In the genomic region with DNA sequence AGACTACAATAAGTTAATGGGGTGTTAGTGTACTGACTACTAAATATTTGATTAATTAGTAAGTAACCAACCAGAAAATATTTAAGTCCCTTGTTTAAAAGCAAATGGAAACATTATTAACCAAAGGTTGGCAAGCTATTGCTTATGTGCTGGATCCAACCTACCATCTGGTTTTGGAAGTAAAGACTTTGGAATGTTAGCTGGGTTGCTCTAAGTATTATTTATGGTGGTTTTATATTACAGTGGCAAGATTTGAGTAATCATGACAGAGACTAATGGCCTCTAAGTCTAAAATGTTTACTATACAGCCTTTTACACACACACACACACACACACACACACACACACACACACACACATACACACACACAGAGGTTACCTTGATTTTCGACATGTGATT, we compare ENCODE assay signal across 31 mouse cellular contexts.
"Had no signal": no experiment of that assay in that cellular context is flagged by ENCODE, and none has a peak within 500 bp of the region (broad histone marks: within the 10 kb centered on the region; RNA-seq: fewer than 3 reads in every experiment).

No protein-coding gene starts in this region.

- H3K36me3 ChIP-seq: limb, embryonic 10.5 days; limb, embryonic 12.5 days; limb, embryonic 13.5 days; limb, embryonic 15.5 days; liver, embryonic 12.5 days; liver, embryonic 13.5 days; liver, embryonic 15.5 days; lung, embryonic 15.5 days; midbrain, embryonic 10.5 days; midbrain, embryonic 12.5 days; midbrain, embryonic 13.5 days; midbrain, embryonic 15.5 days; neural tube, embryonic 12.5 days; neural tube, embryonic 13.5 days had no signal

- DNase-seq: left cerebral cortex, postnatal 4 days; liver; liver, embryonic 13.5 days; liver, postnatal 0 days; lung, adult 18-20 months; lung, adult 2 months; lung, embryonic 14.5 days; lung, postnatal 10 days; lung, postnatal 14 days; lung, postnatal 36 days; lung, postnatal 4 days; midbrain, embryonic 14.5 days had no signal

- H3K4me2 ChIP-seq: limb, embryonic 12.5 days; limb, embryonic 13.5 days; limb, embryonic 15.5 days; liver, embryonic 11.5 days; liver, embryonic 12.5 days; liver, embryonic 13.5 days; liver, embryonic 15.5 days; lung, embryonic 14.5 days; lung, embryonic 15.5 days; midbrain, embryonic 11.5 days; midbrain, embryonic 12.5 days; midbrain, embryonic 13.5 days; midbrain, embryonic 15.5 days; neural tube, embryonic 12.5 days; neural tube, embryonic 13.5 days had no signal

- H3K27me3 ChIP-seq: limb, embryonic 12.5 days; limb, embryonic 13.5 days; limb, embryonic 15.5 days; liver, embryonic 12.5 days; liver, embryonic 13.5 days; liver, embryonic 15.5 days; lung, embryonic 15.5 days; megakaryocyte, embryonic 14.5 days; midbrain, embryonic 12.5 days; midbrain, embryonic 13.5 days; midbrain, embryonic 15.5 days; neural tube, embryonic 12.5 days; neural tube, embryonic 13.5 days had no signal

- H3K27ac ChIP-seq: limb, embryonic 10.5 days; limb, embryonic 12.5 days; limb, embryonic 13.5 days; limb, embryonic 15.5 days; liver, embryonic 12.5 days; liver, embryonic 13.5 days; liver, embryonic 14.5 days; liver, embryonic 15.5 days; lung, embryonic 15.5 days; macrophage; midbrain, embryonic 10.5 days; midbrain, embryonic 12.5 days; midbrain, embryonic 13.5 days; midbrain, embryonic 15.5 days; neural tube, embryonic 12.5 days; neural tube, embryonic 13.5 days had no signal

- H3K9ac ChIP-seq: limb, embryonic 12.5 days; limb, embryonic 13.5 days; limb, embryonic 15.5 days; liver, embryonic 12.5 days; liver, embryonic 13.5 days; liver, embryonic 14.5 days; liver, embryonic 15.5 days; liver, postnatal 0 days; lung, embryonic 14.5 days; lung, embryonic 15.5 days; midbrain, embryonic 12.5 days; midbrain, embryonic 13.5 days; midbrain, embryonic 15.5 days; neural tube, embryonic 12.5 days; neural tube, embryonic 13.5 days had no signal

- H3K4me1 ChIP-seq: limb, embryonic 10.5 days; limb, embryonic 12.5 days; limb, embryonic 13.5 days; limb, embryonic 15.5 days; liver, embryonic 12.5 days; liver, embryonic 13.5 days; liver, embryonic 15.5 days; lung, embryonic 15.5 days; megakaryocyte, embryonic 14.5 days; midbrain, embryonic 10.5 days; midbrain, embryonic 12.5 days; midbrain, embryonic 13.5 days; midbrain, embryonic 15.5 days; neural tube, embryonic 12.5 days; neural tube, embryonic 13.5 days had no signal

- H3K9me3 ChIP-seq: limb, embryonic 10.5 days; limb, embryonic 12.5 days; limb, embryonic 13.5 days; limb, embryonic 15.5 days; liver, embryonic 12.5 days; liver, embryonic 13.5 days; liver, embryonic 15.5 days; lung, embryonic 15.5 days; megakaryocyte, embryonic 14.5 days; midbrain, embryonic 10.5 days; midbrain, embryonic 12.5 days; midbrain, embryonic 13.5 days; midbrain, embryonic 15.5 days; neural tube, embryonic 12.5 days; neural tube, embryonic 13.5 days had no signal

- H3K4me3 ChIP-seq: limb, embryonic 10.5 days; limb, embryonic 12.5 days; limb, embryonic 13.5 days; limb, embryonic 15.5 days; liver, embryonic 12.5 days; liver, embryonic 13.5 days; liver, embryonic 15.5 days; lung, embryonic 15.5 days; megakaryocyte, embryonic 14.5 days; midbrain, embryonic 10.5 days; midbrain, embryonic 12.5 days; midbrain, embryonic 13.5 days; midbrain, embryonic 15.5 days; neural tube, embryonic 12.5 days; neural tube, embryonic 13.5 days had no signal

- ATAC-seq: liver, embryonic 12.5 days; liver, postnatal 0 days; midbrain, embryonic 13.5 days; midbrain, embryonic 15.5 days; midbrain, embryonic 16.5 days had no signal
